Mouse (Mus musculus): ENCODE data around the gene Reg3b.

DNA sequence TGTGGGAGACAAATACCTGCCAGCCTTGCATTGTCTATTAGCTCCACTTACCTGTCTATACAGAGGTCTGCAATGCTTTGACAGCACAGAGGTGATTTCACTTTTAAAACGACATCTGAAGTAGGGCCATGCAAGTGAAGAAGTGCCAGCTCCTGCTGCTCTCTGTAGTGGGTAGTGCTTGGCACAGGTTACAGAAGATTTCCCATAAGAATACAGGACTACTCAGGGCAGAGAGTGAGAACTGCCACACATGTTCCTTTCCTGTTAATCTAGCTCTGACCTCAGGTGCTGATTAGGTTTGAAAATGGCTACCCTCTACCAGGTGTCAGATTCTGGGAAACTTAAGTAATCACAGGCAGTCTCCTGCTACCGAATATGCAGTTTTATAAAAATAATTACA, 8.3 kb downstream of the Reg3b start, which contains the start of gene Reg3d:
- TF ChIP-seq MAFK (IDR thresholded peaks at IDR 0.05; ENCODE audit: insufficient read depth, low read depth, low read length) (no peak), ZC3H11A (IDR thresholded peaks at IDR 0.05; ENCODE audit: borderline replicate concordance, low read depth, low read length) (no peak), CHD2 (IDR thresholded peaks at IDR 0.05; ENCODE audit: low read depth, low read length) (no peak), HCFC1 (IDR thresholded peaks at IDR 0.05; ENCODE audit: borderline replicate concordance, insufficient read depth, low read length) (no peak)
